Mouse (Mus musculus) heart, embryonic 14.5 days (tissue): ENCODE results near the gene Adam15. TPM values are rescaled to one million over a fixed set of nuclear protein-coding genes. Genes with fewer than 3 reads are reported as not detected.

Source experiments
- ATAC-seq: fragments of 200-750 bp; cut with Nextera tagmentation; 2 replicates; pipeline ENCODE4 v1.8.0; 2017; ENCODE audit warnings: low read depth, moderate TSS enrichment; ENCODE audit not compliant: insufficient number of reproducible peaks, insufficient read depth, low FRiP score
- H3K27ac ChIP-seq, 2 experiments: fragments of 200-500 bp in 1 of 2; fragments of 300-500 bp in 1 of 2; sonication (generic) in 1 of 2; replicated peaks in 1 of 2; 2 replicates each; pipeline ENCODE4 v1.5.1; 2012 to 2014; ENCODE audit warnings: low read depth in 2 of 2, low read length in 2 of 2, control low read depth in 1 of 2, mild to moderate bottlenecking in 1 of 2, mixed read lengths in 1 of 2; ENCODE audit not compliant: control insufficient read depth in 1 of 2, insufficient read depth in 1 of 2
- H3K27me3 ChIP-seq: fragments of 300-500 bp; sonication (generic); 2 replicates; pipeline ENCODE4 v1.6.1; 2014; ENCODE audit warnings: mild to moderate bottlenecking, low read length, control low read depth; ENCODE audit not compliant: control insufficient read depth, insufficient read depth
- H3K36me3 ChIP-seq: fragments of 300-500 bp; sonication (generic); 2 replicates; pipeline ENCODE4 v1.6.1; 2014; ENCODE audit warnings: mild to moderate bottlenecking, control low read depth, low read length, mixed read lengths; ENCODE audit not compliant: control insufficient read depth, insufficient read depth
- H3K4me1 ChIP-seq, 2 experiments: fragments of 200-500 bp in 1 of 2; fragments of 300-500 bp in 1 of 2; sonication (generic) in 1 of 2; 2 replicates each; pipeline ENCODE4 v1.6.1; 2012 to 2014; ENCODE audit warnings: low read length in 2 of 2, control low read depth in 1 of 2, mixed read lengths in 1 of 2; ENCODE audit not compliant: control insufficient read depth in 2 of 2, insufficient read depth in 2 of 2
- H3K4me2 ChIP-seq: fragments of 300-500 bp; sonication (generic); 2 replicates; pipeline ENCODE4 v1.6.1; 2014; ENCODE audit warnings: mild to moderate bottlenecking, low read length
- H3K4me3 ChIP-seq, 2 experiments: fragments of 200-500 bp in 1 of 2; fragments of 300-500 bp in 1 of 2; sonication (generic) in 1 of 2; 2 replicates each; pipeline ENCODE4 v1.5.1; 2012 to 2014; ENCODE audit warnings: low read length in 2 of 2, mild to moderate bottlenecking in 2 of 2, control low read depth in 1 of 2, low read depth in 1 of 2, moderate library complexity in 1 of 2; ENCODE audit not compliant: control insufficient read depth in 1 of 2, insufficient read depth in 1 of 2
- H3K9ac ChIP-seq: fragments of 300-500 bp; sonication (generic); 2 replicates; pipeline ENCODE4 v1.6.1; 2014; ENCODE audit warnings: mild to moderate bottlenecking, low read length
- H3K9me3 ChIP-seq: fragments of 300-500 bp; sonication (generic); 2 replicates; pipeline ENCODE4 v1.6.1; 2016; ENCODE audit warnings: low read length, control low read depth; ENCODE audit not compliant: control insufficient read depth
- WGBS: fragments of 180-500 bp; shearing (Covaris S2); extraction: QIAGEN DNeasy Blood & Tissue Kit; methylation state at CpG from one replicate; pipeline ENCODE4 v1.1.7; 2014; 5-methylcytosine and 5-hydroxymethylcytosine counted together
- polyA plus RNA-seq: library from polyadenylated mRNA; unstranded; fragments of >200 nt; fragmentation: Nextera tagmentation; extraction: Ambion mirVana; gene quantifications from 2 replicates; pipeline ENCODE4 v1.2.1, GENCODE M21; 2014

Gene Adam15
- polyA plus RNA-seq, 1 experiment from 2014 or later: 31.0 TPM

- Histone ChIP-seq H3K9ac (peak overlapping the region; percentile 66), H3K9me3 (no peaks in the 10 kb centered on the region), H3K27me3 (peaks cover 33% of the 10 kb centered on the region), H3K27ac (no peak overlapping the region), H3K4me3 (peak overlapping the region; percentile 28 to 37), H3K4me2 (peak overlapping the region; percentile 67), H3K36me3 (no peaks in the 10 kb centered on the region), H3K4me1 (peaks cover 30 to 40% of the 10 kb centered on the region in 2 experiments)
- 11% methylated on average over 21 of the region's 26 CpGs for WGBS
- ATAC-seq: peak; percentile 17; the same call in 1 of the 2 replicates
Observed at GRCm38 (mm10) chr3:89315195-89315929, 34.4 kb downstream of the Adam15 start.

- peaks cover 28% of the 10 kb centered on the region for H3K27me3 ChIP-seq
- 0 out of 2 replicates have a peak, but pooled peaks have one; percentile 3 for ATAC-seq
- H3K27ac ChIP-seq: no peak overlapping the region
- no peaks in the 10 kb centered on the region for H3K36me3 ChIP-seq
- H3K4me1 ChIP-seq: peaks cover 26 to 34% of the 10 kb centered on the region in 2 experiments
- 0 out of 2 replicates have a peak overlapping the region, but pooled peaks have one; percentile 66 for H3K9ac ChIP-seq
- H3K4me3 ChIP-seq: no peak overlapping the region
- no peaks in the 10 kb centered on the region for H3K9me3 ChIP-seq
- peak overlapping the region; percentile 67 for H3K4me2 ChIP-seq
- 52% methylated on average over 2 of the region's 2 CpGs for WGBS
Observed at GRCm38 (mm10) chr3:89314791-89315190, 35.0 kb downstream of the Adam15 start.

- Histone ChIP-seq H3K9ac (no peak overlapping the region), H3K9me3 (no peaks in the 10 kb centered on the region), H3K4me1 (peaks cover 23 to 30% of the 10 kb centered on the region in 2 experiments), H3K4me2 (no peak overlapping the region), H3K4me3 (no peak overlapping the region), H3K27me3 (peaks cover 23% of the 10 kb centered on the region), H3K36me3 (no peaks in the 10 kb centered on the region), H3K27ac (no peak overlapping the region)
- WGBS: 41% methylated on average over 5 of the region's 5 CpGs
- no peak for ATAC-seq
Observed at GRCm38 (mm10) chr3:89314340-89314739, 35.5 kb downstream of the Adam15 start.

- H3K4me2 ChIP-seq: no peak overlapping the region
- no peak overlapping the region for H3K4me3 ChIP-seq
- no peaks in the 10 kb centered on the region for H3K36me3 ChIP-seq
- no peak overlapping the region for H3K27ac ChIP-seq
- 2% methylated on average over 9 of the region's 9 CpGs for WGBS
- H3K27me3 ChIP-seq: no peaks in the 10 kb centered on the region
- H3K4me1 ChIP-seq: no peaks in the 10 kb centered on the region
- peak; percentile 44; the same call in 1 of the 2 replicates for ATAC-seq
- no peak overlapping the region for H3K9ac ChIP-seq
- H3K9me3 ChIP-seq: no peaks in the 10 kb centered on the region
Observed at GRCm38 (mm10) chr3:89308089-89308488, 41.7 kb downstream of the Adam15 start.

GRCm38 (mm10) chr3:89305551-89306325 lies 44.1 kb downstream of the Adam15 start:
- Histone ChIP-seq H3K36me3 (no peaks in the 10 kb centered on the region), H3K4me3 (no peak overlapping the region), H3K4me2 (no peak overlapping the region), H3K4me1 (no peaks in the 10 kb centered on the region), H3K9me3 (no peaks in the 10 kb centered on the region), H3K27me3 (no peaks in the 10 kb centered on the region), H3K27ac (no peak overlapping the region), H3K9ac (no peak overlapping the region)
- no peak for ATAC-seq
- 73% methylated on average over 8 of the region's 8 CpGs for WGBS

- 0 out of 2 replicates have a peak, but pooled peaks cover 2% of the 10 kb centered on the region for H3K27me3 ChIP-seq
- no peak overlapping the region for H3K27ac ChIP-seq
- H3K4me2 ChIP-seq: no peak overlapping the region
- WGBS: 57% methylated on average over 4 of the region's 4 CpGs
- no peak overlapping the region for H3K4me3 ChIP-seq
- peaks cover 0 to 1% of the 10 kb centered on the region in 2 experiments; a peak in 1 of 4 replicates for H3K4me1 ChIP-seq
- H3K9me3 ChIP-seq: no peaks in the 10 kb centered on the region
- H3K9ac ChIP-seq: no peak overlapping the region
- no peaks in the 10 kb centered on the region for H3K36me3 ChIP-seq
- ATAC-seq: no peak
Observed at GRCm38 (mm10) chr3:89305105-89305504, 44.7 kb downstream of the Adam15 start.

GRCm38 (mm10) chr3:89304440-89304839 lies 45.4 kb downstream of the Adam15 start:
- Histone ChIP-seq H3K4me1 (peaks cover 1 to 5% of the 10 kb centered on the region in 2 experiments; a peak in 2 of 4 replicates), H3K27ac (no peak overlapping the region), H3K36me3 (no peaks in the 10 kb centered on the region), H3K4me3 (no peak overlapping the region), H3K27me3 (0 out of 2 replicates have a peak, but pooled peaks cover 4% of the 10 kb centered on the region), H3K9ac (no peak overlapping the region), H3K9me3 (no peaks in the 10 kb centered on the region), H3K4me2 (no peak overlapping the region)
- no peak for ATAC-seq
- WGBS: 53% methylated on average over 6 of the region's 6 CpGs
